Mouse (Mus musculus): ENCODE results near the gene Lhpp.

DNA sequence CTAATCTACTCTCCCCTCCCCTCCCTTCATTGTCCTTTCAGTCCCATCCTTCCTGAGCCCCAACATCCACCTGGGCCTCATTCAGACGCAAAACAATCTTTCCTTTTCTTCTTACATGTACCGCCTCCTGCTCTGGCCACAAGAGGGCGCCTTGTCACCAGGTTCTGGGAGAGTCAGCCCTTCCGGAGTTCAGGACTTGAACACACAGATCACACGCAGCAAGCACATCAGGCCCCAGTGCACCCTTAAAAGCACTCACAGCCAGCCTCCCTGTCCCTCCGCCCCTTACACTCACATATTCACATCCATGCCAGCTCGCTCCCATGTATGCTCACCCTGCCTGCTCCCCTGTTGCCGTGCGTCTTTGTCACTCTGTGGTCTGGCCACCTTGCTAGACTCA is 45.6 kb downstream of the Lhpp start:
- peak; percentile 68 for TF ChIP-seq CTCF (IDR thresholded peaks at IDR 0.05; ENCODE audit: low read depth, low read length)
- TF ChIP-seq GATA1 (IDR thresholded peaks at IDR 0.05; ENCODE audit: borderline replicate concordance, low read length) = no peak
- no peak for TF ChIP-seq POLR2AphosphoS5 (IDR thresholded peaks at IDR 0.05; ENCODE audit: insufficient replicate concordance, low read depth, low read length)

Measured in G1E (cell line).